Mouse (Mus musculus): ENCODE results near the gene Wipf1. TPM values are rescaled to one million over a fixed set of nuclear protein-coding genes. Genes with fewer than 3 reads are reported as not detected.
A peak's percentile ranks its signal among the peaks of the same experiment; 100 is the strongest.

The Wipf1 gene
- polyA plus RNA-seq, 1 experiment: 143 TPM

DNA sequence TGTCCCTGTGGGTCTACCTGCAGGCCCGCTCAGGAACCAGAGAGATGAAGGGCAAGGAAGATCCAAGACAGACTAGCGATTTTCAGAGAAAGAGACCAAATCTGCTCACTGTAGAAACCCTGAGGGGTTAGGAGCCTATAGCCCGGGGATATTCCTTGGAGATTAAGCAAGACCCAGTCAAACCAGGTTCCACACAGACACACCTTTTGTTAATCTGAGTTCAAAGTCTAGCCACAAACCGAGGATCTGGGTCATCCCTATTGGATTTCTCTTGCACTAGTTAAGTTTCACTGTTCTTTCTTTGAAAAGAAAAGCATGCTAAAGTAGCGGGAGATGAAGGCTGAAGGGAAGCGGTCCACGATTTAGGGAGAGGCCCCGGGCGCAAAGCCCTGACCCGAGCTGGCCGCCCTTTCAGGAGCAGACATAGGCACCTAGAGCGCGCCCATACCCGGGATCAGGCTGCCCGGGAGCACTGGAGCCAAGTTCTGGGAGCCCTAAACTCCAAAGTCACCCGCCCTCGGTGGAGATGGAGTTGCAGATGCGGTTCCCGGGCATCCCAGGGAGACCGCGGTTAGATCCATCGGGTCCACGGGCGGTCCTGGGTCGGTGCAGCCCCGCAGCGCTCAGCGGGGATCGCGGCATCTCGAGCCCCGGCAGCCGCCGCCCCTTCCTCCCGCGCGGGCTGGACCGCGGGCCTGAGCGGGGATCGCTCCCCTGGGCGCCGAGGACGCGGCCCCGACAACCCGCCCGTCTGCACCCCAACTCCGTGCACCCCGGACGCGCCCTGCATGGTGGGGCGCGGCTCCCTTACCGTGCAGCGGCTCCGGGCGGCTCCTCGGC is 798 bp downstream of the Wipf1 start:
- H3K27ac ChIP-seq (ENCODE audit: insufficient read depth, low read depth, low read length): no peak overlapping the region

DNA sequence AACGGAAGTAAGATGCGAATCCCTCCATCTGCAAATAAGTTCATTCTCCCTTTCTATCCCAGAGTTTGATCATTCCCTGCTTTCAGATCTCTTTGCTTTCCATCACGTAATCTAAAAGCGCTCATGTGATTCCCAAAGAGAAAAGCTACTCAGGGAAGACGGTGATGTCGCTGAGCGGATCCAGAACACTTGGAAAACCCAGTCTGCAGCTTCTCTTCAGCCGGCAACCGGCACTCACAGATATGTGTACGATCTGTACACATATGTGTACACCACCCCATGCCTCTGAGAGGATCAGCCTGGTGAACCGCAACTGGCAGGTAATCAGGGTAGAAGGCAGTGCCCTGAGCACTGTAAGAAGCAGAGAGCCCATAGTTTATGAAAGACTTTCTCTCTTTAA is 1.6 kb downstream of the Wipf1 start:
- Histone ChIP-seq H3K4me3 (ENCODE audit: insufficient read depth, low read length) (no peak overlapping the region), H3K4me1 (ENCODE audit: control insufficient read depth, insufficient read depth, low read length) (peaks cover 32% of the 10 kb centered on the region), H3K27ac (ENCODE audit: insufficient read depth, low read depth, low read length) (no peak overlapping the region)
- TF ChIP-seq CTCF (IDR thresholded peaks at IDR 0.05; ENCODE audit: low read depth, low read length) (no peak), POLR2A (IDR thresholded peaks at IDR 0.05; ENCODE audit: borderline replicate concordance, low read depth, low read length) (no peak)

More for the DNA sequence above, 798 bp downstream of the Wipf1 start:
- TF ChIP-seq CTCF (IDR thresholded peaks at IDR 0.05; ENCODE audit: low read depth, low read length): no peak
- TF ChIP-seq POLR2A (IDR thresholded peaks at IDR 0.05; ENCODE audit: borderline replicate concordance, low read depth, low read length): no peak
- Histone ChIP-seq H3K4me3 (ENCODE audit: insufficient read depth, low read length) (peak overlapping the region; percentile 74), H3K4me1 (ENCODE audit: control insufficient read depth, insufficient read depth, low read length) (peaks cover 26% of the 10 kb centered on the region)

DNA sequence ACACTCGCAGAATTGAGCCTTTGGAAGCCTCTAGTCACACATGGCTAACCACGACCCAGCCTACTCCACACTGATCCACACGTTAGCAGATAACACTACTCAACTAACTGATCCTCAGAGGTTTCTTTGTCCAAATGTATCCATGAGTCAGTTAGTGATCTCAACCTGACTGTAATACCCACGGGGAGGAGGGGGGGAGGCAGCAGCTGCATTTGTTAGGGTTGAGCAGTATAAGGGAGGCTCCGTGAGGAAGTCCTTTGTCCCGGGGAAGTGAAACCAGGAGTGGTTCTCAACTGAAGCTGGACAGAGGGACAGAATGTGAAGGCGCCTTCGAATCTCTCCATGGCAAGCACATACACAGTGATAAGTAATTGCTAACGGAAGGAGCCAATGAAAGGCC is 2.8 kb downstream of the Wipf1 start:
- Histone ChIP-seq H3K4me1 (ENCODE audit: control insufficient read depth, insufficient read depth, low read length) (peaks cover 35% of the 10 kb centered on the region), H3K4me3 (ENCODE audit: insufficient read depth, low read length) (no peak overlapping the region), H3K27ac (ENCODE audit: insufficient read depth, low read depth, low read length) (peak overlapping the region; percentile 40)
- TF ChIP-seq CTCF (IDR thresholded peaks at IDR 0.05; ENCODE audit: low read depth, low read length) (no peak), POLR2A (IDR thresholded peaks at IDR 0.05; ENCODE audit: borderline replicate concordance, low read depth, low read length) (no peak)

DNA sequence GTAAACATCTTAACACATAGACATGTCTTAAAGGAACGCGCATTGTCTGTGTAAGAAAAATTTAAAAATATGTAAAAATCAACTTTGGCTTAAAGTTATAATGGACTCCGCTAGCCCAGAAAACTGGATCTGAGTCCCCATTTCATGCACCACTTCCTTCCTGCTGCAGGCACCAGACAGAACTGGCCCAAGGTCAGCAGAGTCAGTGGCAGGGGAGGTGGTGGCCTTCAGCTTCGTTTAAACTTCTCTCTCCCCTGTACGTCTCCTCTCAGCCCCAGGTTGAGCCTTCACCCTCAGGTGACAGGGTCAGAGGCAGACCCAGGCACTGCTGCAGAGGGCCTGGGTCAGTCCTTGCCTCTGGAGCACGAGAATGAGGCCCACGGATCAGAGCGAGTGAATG is 6.6 kb downstream of the Wipf1 start:
- Histone ChIP-seq H3K27ac (ENCODE audit: insufficient read depth, low read depth, low read length) (no peak overlapping the region), H3K4me3 (ENCODE audit: insufficient read depth, low read length) (no peak overlapping the region), H3K4me1 (ENCODE audit: control insufficient read depth, insufficient read depth, low read length) (peaks cover 37% of the 10 kb centered on the region)
- TF ChIP-seq CTCF (IDR thresholded peaks at IDR 0.05; ENCODE audit: low read depth, low read length): no peak
- TF ChIP-seq POLR2A (IDR thresholded peaks at IDR 0.05; ENCODE audit: borderline replicate concordance, low read depth, low read length): no peak

DNA sequence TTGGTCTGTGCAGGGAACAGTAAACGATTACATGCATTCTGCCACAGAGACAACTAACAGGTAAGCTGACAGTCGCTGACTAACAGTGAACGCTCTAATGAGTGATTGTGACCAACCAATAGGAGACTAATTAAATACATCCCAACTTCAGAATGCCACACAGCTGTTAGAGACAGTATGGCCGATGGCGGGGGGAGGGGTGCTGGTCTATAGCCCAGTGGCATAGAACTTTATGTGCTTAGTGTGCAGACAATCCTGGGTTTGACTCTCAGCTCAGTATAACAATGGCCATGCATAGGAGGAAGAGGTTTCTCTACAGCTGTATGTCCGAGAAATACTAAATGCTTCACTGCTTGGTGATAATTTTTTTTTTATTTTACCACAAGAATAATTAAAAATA is 7.2 kb downstream of the Wipf1 start:
- Histone ChIP-seq H3K4me1 (ENCODE audit: control insufficient read depth, insufficient read depth, low read length) (peaks cover 32% of the 10 kb centered on the region), H3K27ac (ENCODE audit: insufficient read depth, low read depth, low read length) (no peak overlapping the region), H3K4me3 (ENCODE audit: insufficient read depth, low read length) (no peak overlapping the region)
- TF ChIP-seq CTCF (IDR thresholded peaks at IDR 0.05; ENCODE audit: low read depth, low read length): no peak
- no peak for TF ChIP-seq POLR2A (IDR thresholded peaks at IDR 0.05; ENCODE audit: borderline replicate concordance, low read depth, low read length)

DNA sequence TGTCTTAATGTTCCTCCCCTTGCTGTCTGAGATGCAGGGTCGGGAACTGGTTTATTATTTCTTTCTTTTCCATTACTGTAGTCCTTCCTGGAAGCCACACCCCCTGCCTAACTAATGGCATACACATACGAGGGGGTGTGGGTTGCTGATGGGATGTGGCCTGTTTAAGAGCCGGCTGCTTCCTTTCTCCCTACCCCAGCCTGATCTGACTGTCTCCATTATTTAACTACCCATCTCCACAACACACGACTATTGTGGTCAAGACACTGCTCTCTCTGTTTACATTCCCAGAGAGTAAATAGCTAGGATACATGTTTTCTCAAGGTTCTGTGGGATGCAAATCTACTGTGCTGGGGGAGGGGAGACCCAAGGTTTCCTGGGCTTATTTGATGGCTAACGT is 7.8 kb downstream of the Wipf1 start:
- no peak overlapping the region for H3K27ac ChIP-seq (ENCODE audit: insufficient read depth, low read depth, low read length)
- H3K4me3 ChIP-seq (ENCODE audit: insufficient read depth, low read length): no peak overlapping the region
- H3K4me1 ChIP-seq (ENCODE audit: control insufficient read depth, insufficient read depth, low read length): peaks cover 27% of the 10 kb centered on the region
- TF ChIP-seq CTCF (IDR thresholded peaks at IDR 0.05; ENCODE audit: low read depth, low read length): no peak
- no peak for TF ChIP-seq POLR2A (IDR thresholded peaks at IDR 0.05; ENCODE audit: borderline replicate concordance, low read depth, low read length)

DNA sequence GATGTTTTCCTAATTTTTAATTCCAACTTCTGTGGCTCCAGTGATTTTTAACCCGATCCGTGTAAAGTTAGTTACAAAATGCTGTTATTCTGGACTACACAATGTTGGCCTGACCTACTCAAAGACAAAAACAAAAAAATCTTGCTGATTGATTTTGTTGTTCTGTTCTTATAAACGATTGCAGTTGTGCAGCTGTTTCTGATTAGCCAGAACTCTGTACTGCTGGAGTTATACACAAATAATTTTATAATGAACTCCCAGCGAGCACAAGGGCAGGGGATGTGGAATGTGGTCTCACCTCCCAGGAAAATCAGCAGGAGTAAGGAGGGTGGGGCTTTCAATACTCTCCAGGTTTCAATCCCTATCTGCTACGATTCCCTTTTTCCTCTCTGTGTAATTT is 10.6 kb downstream of the Wipf1 start:
- Histone ChIP-seq H3K4me3 (ENCODE audit: insufficient read depth, low read length) (no peak overlapping the region), H3K27ac (ENCODE audit: insufficient read depth, low read depth, low read length) (no peak overlapping the region), H3K4me1 (ENCODE audit: control insufficient read depth, insufficient read depth, low read length) (peaks cover 16% of the 10 kb centered on the region)
- TF ChIP-seq POLR2A (IDR thresholded peaks at IDR 0.05; ENCODE audit: borderline replicate concordance, low read depth, low read length): no peak
- no peak for TF ChIP-seq CTCF (IDR thresholded peaks at IDR 0.05; ENCODE audit: low read depth, low read length)

DNA sequence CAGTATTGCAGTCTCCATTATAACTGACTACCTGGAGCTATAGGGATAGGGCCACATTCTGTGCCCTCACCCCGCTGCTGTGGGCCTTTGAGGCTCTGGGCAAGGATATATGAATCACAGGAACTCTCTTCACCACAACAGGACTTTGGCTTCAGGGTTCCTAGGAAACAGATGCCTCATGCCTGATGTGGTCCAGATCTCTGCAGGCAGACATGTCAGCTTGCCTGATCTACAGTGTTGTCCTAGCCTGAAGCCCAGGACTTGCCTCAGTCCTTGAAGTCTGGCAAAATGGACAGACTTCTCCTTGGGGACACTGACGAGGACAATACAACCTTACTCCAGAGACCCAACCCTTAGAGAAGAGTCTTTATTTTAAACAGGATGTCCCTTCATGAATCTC is 11.2 kb downstream of the Wipf1 start:
- TF ChIP-seq POLR2A (IDR thresholded peaks at IDR 0.05; ENCODE audit: borderline replicate concordance, low read depth, low read length) (no peak), CTCF (IDR thresholded peaks at IDR 0.05; ENCODE audit: low read depth, low read length) (no peak)
- H3K27ac ChIP-seq (ENCODE audit: insufficient read depth, low read depth, low read length): no peak overlapping the region
- no peak overlapping the region for H3K4me3 ChIP-seq (ENCODE audit: insufficient read depth, low read length)
- H3K4me1 ChIP-seq (ENCODE audit: control insufficient read depth, insufficient read depth, low read length): peaks cover 19% of the 10 kb centered on the region

DNA sequence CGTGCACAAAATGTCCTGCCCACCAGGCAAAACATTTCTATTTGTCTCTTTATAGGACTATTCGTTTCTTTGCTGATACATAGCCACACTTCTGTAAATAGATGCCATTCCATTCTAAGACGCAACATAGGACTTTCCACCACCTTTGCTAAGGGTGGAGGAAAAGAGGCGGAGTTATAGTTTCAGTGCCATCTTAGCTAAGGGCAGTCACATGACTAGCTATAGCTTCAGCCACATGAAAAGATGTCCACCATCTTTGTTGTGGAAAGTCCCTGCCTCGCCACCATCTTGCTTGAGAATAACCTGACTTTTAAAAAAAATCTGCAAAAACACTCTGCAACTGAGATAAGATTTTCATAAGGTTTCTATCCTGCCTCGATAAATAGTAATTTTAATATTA is 15.4 kb downstream of the Wipf1 start:
- TF ChIP-seq CTCF (IDR thresholded peaks at IDR 0.05; ENCODE audit: low read depth, low read length) (no peak), POLR2A (IDR thresholded peaks at IDR 0.05; ENCODE audit: borderline replicate concordance, low read depth, low read length) (no peak)
- Histone ChIP-seq H3K4me1 (ENCODE audit: control insufficient read depth, insufficient read depth, low read length) (peaks cover 37% of the 10 kb centered on the region), H3K4me3 (ENCODE audit: insufficient read depth, low read length) (no peak overlapping the region), H3K27ac (ENCODE audit: insufficient read depth, low read depth, low read length) (no peak overlapping the region)

DNA sequence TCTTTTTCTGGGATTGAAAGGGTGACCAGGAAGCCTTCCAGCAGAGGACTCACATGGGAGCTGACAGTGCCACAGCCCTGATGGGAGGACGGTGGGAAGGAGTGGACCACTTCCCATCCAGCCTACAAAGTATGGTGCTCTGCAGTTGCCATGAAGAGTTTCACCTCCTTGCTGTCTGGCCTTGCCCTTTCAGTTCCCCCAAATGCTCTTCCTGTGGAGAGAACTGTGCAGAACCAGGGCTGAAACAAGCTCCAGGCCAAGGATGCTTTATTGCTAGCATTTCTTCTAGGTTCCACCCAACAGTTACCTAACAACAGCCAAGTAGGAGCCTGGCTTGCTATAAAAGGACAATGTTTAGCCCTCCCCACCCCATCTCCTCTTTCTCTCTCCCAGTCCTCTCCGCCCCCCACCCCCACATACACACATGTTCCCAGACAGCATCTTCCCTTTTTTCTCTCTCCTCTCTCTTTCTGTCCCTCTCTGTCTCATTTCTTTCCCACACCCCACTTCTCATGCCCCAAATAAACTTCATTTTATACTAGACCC is 16.3 kb downstream of the Wipf1 start:
- peaks cover 44% of the 10 kb centered on the region for H3K4me1 ChIP-seq (ENCODE audit: control insufficient read depth, insufficient read depth, low read length)
- no peak overlapping the region for H3K4me3 ChIP-seq (ENCODE audit: insufficient read depth, low read length)
- no peak for TF ChIP-seq POLR2A (IDR thresholded peaks at IDR 0.05; ENCODE audit: borderline replicate concordance, low read depth, low read length)
- TF ChIP-seq CTCF (IDR thresholded peaks at IDR 0.05; ENCODE audit: low read depth, low read length): no peak
- H3K27ac ChIP-seq (ENCODE audit: insufficient read depth, low read depth, low read length): peak overlapping the region; percentile 63
